Comparison of ENCODE assay signal across 26 mouse cellular contexts in genomic region chr6:39843698-39844342, GRCm38 (mm10). TPM values are rescaled to one million over a fixed set of nuclear protein-coding genes. Genes with fewer than 3 reads are reported as not detected.
DNase-seq lines count a peak whose midpoint lies in the region; ATAC-seq and TF ChIP-seq lines count a peak whose summit lies in the region.
"Had no signal": no experiment of that assay in that cellular context is flagged by ENCODE, and none has a peak within 500 bp of the region (broad histone marks: within the 10 kb centered on the region; RNA-seq: fewer than 3 reads in every experiment).

No protein-coding gene starts in this region.

- peak; percentile 54 to 64 for DNase-seq in cerebellum, postnatal 10 days
- DNase-seq in heart, adult 8-10 months (ENCODE audit: low spot score) = no peak
- DNase-seq in left cerebral cortex, postnatal 4 days = peak; percentile 41
- DNase-seq in left cerebral cortex, postnatal 36 days (ENCODE audit: low spot score in 2 of 2) = no peak
- DNase-seq in stomach, postnatal 0 days (ENCODE audit: low spot score) = no peak
- DNase-seq: adrenal gland, adult 8-10 months; adrenal gland, postnatal 14 days; adrenal gland, postnatal 36 days; B cell, adult 2 months; cerebellum, adult 11 months; cerebellum, adult 18-20 months; cerebellum, adult 9-10 months; cerebellum, postnatal 25 days; forebrain, postnatal 0 days had no signal

- no peaks in the 10 kb centered on the region for H3K4me1 ChIP-seq in heart, embryonic 11.5 days (ENCODE audit: control insufficient read depth, insufficient read depth, low read length)
- no peaks in the 10 kb centered on the region for H3K4me1 ChIP-seq in stomach, embryonic 14.5 days (ENCODE audit: control insufficient read depth, insufficient read depth, low read length)
- H3K4me1 ChIP-seq in stomach, postnatal 0 days (replicated peaks; ENCODE audit: control insufficient read depth, insufficient read depth) = no peaks in the 10 kb centered on the region
- H3K4me1 ChIP-seq: embryonic facial prominence, embryonic 10.5 days; embryonic facial prominence, embryonic 12.5 days; forebrain, embryonic 13.5 days; forebrain, embryonic 15.5 days had no signal

- H3K27me3 ChIP-seq in heart, embryonic 11.5 days (ENCODE audit: control insufficient read depth, insufficient read depth, low read length) = no peaks in the 10 kb centered on the region
- no peaks in the 10 kb centered on the region for H3K27me3 ChIP-seq in stomach, embryonic 14.5 days (ENCODE audit: control insufficient read depth, insufficient read depth, low read length)
- no peaks in the 10 kb centered on the region for H3K27me3 ChIP-seq in stomach, postnatal 0 days (ENCODE audit: control insufficient read depth, insufficient read depth, low read length)
- H3K27me3 ChIP-seq: CH12.LX; embryonic facial prominence, embryonic 12.5 days; forebrain, embryonic 13.5 days; forebrain, embryonic 15.5 days had no signal

- H3K9me3 ChIP-seq in heart, embryonic 11.5 days (replicated peaks; ENCODE audit: control insufficient read depth, low read length) = no peaks in the 10 kb centered on the region
- H3K9me3 ChIP-seq in stomach, embryonic 14.5 days (ENCODE audit: control insufficient read depth, low read depth, low read length) = no peaks in the 10 kb centered on the region
- no peaks in the 10 kb centered on the region for H3K9me3 ChIP-seq in stomach, postnatal 0 days (ENCODE audit: control insufficient read depth, low read length)
- H3K9me3 ChIP-seq: embryonic facial prominence, embryonic 10.5 days; embryonic facial prominence, embryonic 12.5 days; forebrain, embryonic 13.5 days; forebrain, embryonic 15.5 days; G1E had no signal

- no peak overlapping the region for H3K27ac ChIP-seq in heart, embryonic 11.5 days (ENCODE audit: low read depth, low read length)
- H3K27ac ChIP-seq in stomach, embryonic 14.5 days (ENCODE audit: low read length) = no peak overlapping the region
- no peak overlapping the region for H3K27ac ChIP-seq in stomach, postnatal 0 days (replicated peaks)
- H3K27ac ChIP-seq: embryonic facial prominence, embryonic 10.5 days; embryonic facial prominence, embryonic 12.5 days; forebrain, embryonic 13.5 days; forebrain, embryonic 15.5 days had no signal

- 79% methylated on average over 14 of the region's 14 CpGs for WGBS in heart, embryonic 11.5 days (ENCODE audit: insufficient replicate concordance)
- 89% methylated on average over 14 of the region's 14 CpGs for WGBS in stomach, embryonic 14.5 days
- WGBS in stomach, postnatal 0 days = 90% methylated on average over 14 of the region's 14 CpGs

- H3K36me3 ChIP-seq in heart, embryonic 11.5 days (ENCODE audit: control insufficient read depth, insufficient read depth, low read length) = no peaks in the 10 kb centered on the region
- H3K36me3 ChIP-seq in stomach, embryonic 14.5 days (ENCODE audit: control insufficient read depth, insufficient read depth, low read length) = no peaks in the 10 kb centered on the region
- H3K36me3 ChIP-seq in stomach, postnatal 0 days (ENCODE audit: control insufficient read depth, insufficient read depth, low read length) = no peaks in the 10 kb centered on the region
- H3K36me3 ChIP-seq: embryonic facial prominence, embryonic 10.5 days; embryonic facial prominence, embryonic 12.5 days; forebrain, embryonic 15.5 days; G1E had no signal

- H3K9ac ChIP-seq in heart, embryonic 11.5 days (ENCODE audit: low read depth, low read length) = no peak overlapping the region
- no peak overlapping the region for H3K9ac ChIP-seq in stomach, embryonic 14.5 days (replicated peaks; ENCODE audit: low read depth, low read length)
- H3K9ac ChIP-seq in stomach, postnatal 0 days (ENCODE audit: low read length) = no peak overlapping the region
- H3K9ac ChIP-seq: embryonic facial prominence, embryonic 12.5 days; forebrain, embryonic 13.5 days; forebrain, embryonic 15.5 days; forebrain, postnatal 0 days had no signal

- ATAC-seq in cerebellum, adult (ENCODE audit: insufficient number of reproducible peaks, low FRiP score, low TSS enrichment) = no peak
- ATAC-seq in heart, embryonic 11.5 days (replicated peaks; ENCODE audit: insufficient number of reproducible peaks, low FRiP score, low TSS enrichment) = 0 out of 2 replicates have a peak, but pooled peaks have one; percentile 26
- ATAC-seq in stomach, embryonic 14.5 days (ENCODE audit: insufficient number of reproducible peaks, insufficient read depth, low FRiP score, low read depth) = peak; percentile 53; the same call in 1 of the 2 replicates
- no peak for ATAC-seq in stomach, postnatal 0 days (ENCODE audit: low FRiP score, low TSS enrichment)
- ATAC-seq: activated CD4-positive, CD25-positive, alpha-beta regulatory T cell, adult 4 months; CD4-positive, CD25-positive, alpha-beta regulatory T cell, adult 4 months; forebrain, embryonic 13.5 days; forebrain, embryonic 15.5 days; forebrain, postnatal 0 days; Patski had no signal

- H3K4me3 ChIP-seq in heart, embryonic 11.5 days (ENCODE audit: low read depth, low read length) = no peak overlapping the region
- no peak overlapping the region for H3K4me3 ChIP-seq in stomach, embryonic 14.5 days (ENCODE audit: low read depth, low read length)
- no peak overlapping the region for H3K4me3 ChIP-seq in stomach, postnatal 0 days (ENCODE audit: low read depth, low read length)
- H3K4me3 ChIP-seq: embryonic facial prominence, embryonic 10.5 days; embryonic facial prominence, embryonic 12.5 days; forebrain, embryonic 13.5 days; forebrain, embryonic 15.5 days had no signal

- no peak for TF ChIP-seq CTCF in stomach, postnatal 0 days (IDR thresholded peaks at IDR 0.05; ENCODE audit: low read depth)

- no peak for TF ChIP-seq EP300 in stomach, postnatal 0 days (optimal IDR thresholded peaks at IDR 0.05)

- intact Hi-C loops in left cerebral cortex, postnatal 4 days (cut with DNase I) = no loop called here
- intact Hi-C loops in left cerebral cortex, postnatal 36 days (cut with DNase I) = no loop called here

- H3K4me2 ChIP-seq in heart, embryonic 11.5 days = no peak overlapping the region
- no peak overlapping the region for H3K4me2 ChIP-seq in stomach, embryonic 14.5 days (replicated peaks; ENCODE audit: low read depth, low read length)
- no peak overlapping the region for H3K4me2 ChIP-seq in stomach, postnatal 0 days (replicated peaks; ENCODE audit: low read depth)
- H3K4me2 ChIP-seq: embryonic facial prominence, embryonic 12.5 days; forebrain, embryonic 13.5 days; forebrain, embryonic 15.5 days had no signal

RNA-seq across cellular contexts. Expression of gene Tmem178b, which starts 29.3 kb away (rescaled TPM):
- polyA plus RNA-seq in heart, embryonic 11.5 days (2014; fragmentation: Nextera tagmentation; extraction: Ambion mirVana) = 0.03 and 0.26 TPM in 2 replicates
- 1 to 10 TPM in 3 of 4 experiments, under 1 TPM in 1; 0.69 to 1.6 (median 1.1) TPM for total RNA-seq in heart, adult 8-10 months (2022)
- total RNA-seq in left cerebral cortex, postnatal 4 days (2021) = 100 to 1,000 TPM; 258 to 291 TPM
- total RNA-seq in left cerebral cortex, postnatal 36 days (2021) = 100 to 1,000 TPM; 246 to 266 TPM
- polyA plus RNA-seq in stomach, embryonic 14.5 days (2014; fragmentation: Nextera tagmentation; extraction: Ambion mirVana) = 1.5 TPM in 2 replicates
- polyA plus RNA-seq in stomach, postnatal 0 days (2015; fragmentation: Nextera tagmentation; extraction: Ambion mirVana) = 0.67 and 0.71 TPM in 2 replicates
- total RNA-seq: CH12.LX had no signal
- polyA plus RNA-seq: activated CD4-positive, CD25-positive, alpha-beta regulatory T cell, adult 4 months; G1E; Patski had no signal

RNA-seq across cellular contexts. Expression of gene Mrps33, which starts 33.0 kb away (rescaled TPM):
- 215 and 220 TPM in 2 replicates for polyA plus RNA-seq in heart, embryonic 11.5 days (2014; fragmentation: Nextera tagmentation; extraction: Ambion mirVana)
- 100 to 1,000 TPM in 3 of 4 experiments, 10 to 100 TPM in 1; 91.8 to 121 (median 111) TPM for total RNA-seq in heart, adult 8-10 months (2022)
- total RNA-seq in left cerebral cortex, postnatal 4 days (2021) = 10 to 100 TPM; 81.4 to 95.0 TPM
- 10 to 100 TPM; 92.5 to 96.3 TPM for total RNA-seq in left cerebral cortex, postnatal 36 days (2021)
- 190 and 207 TPM in 2 replicates for polyA plus RNA-seq in stomach, embryonic 14.5 days (2014; fragmentation: Nextera tagmentation; extraction: Ambion mirVana)
- 139 and 151 TPM in 2 replicates for polyA plus RNA-seq in stomach, postnatal 0 days (2015; fragmentation: Nextera tagmentation; extraction: Ambion mirVana)

Comparison
In these comparisons a context has a peak if more than half of its experiments do, and no peak if none do; other contexts are left out.
1. DNase-seq: peak in cerebellum, postnatal 10 days (2 of 2) and left cerebral cortex, postnatal 4 days (single experiment); none in heart, adult 8-10 months (single experiment), left cerebral cortex, postnatal 36 days (0 of 2) and stomach, postnatal 0 days (single experiment).
2. ATAC-seq: peak in heart, embryonic 11.5 days (single experiment) and stomach, embryonic 14.5 days (single experiment); none in cerebellum, adult (single experiment) and stomach, postnatal 0 days (single experiment).
3. RNA of gene Tmem178b, which starts 29.3 kb away (total RNA-seq): 258 to 291 TPM in left cerebral cortex, postnatal 4 days and 246 to 266 TPM in left cerebral cortex, postnatal 36 days; 0.69 to 1.6 TPM in heart, adult 8-10 months; every median in the first group is over 10 times any median in the second.